Mouse (Mus musculus) c-Kit-positive CD71-negative TER-119-negative erythroid progenitor cells, embryonic 14.5 days (primary cell): ENCODE measurements around the gene Cnga3.
A peak's percentile ranks its signal among the peaks of the same experiment; 100 is the strongest.

Experiments used
- DNase-seq: peaks from one replicate; pipeline ENCODE4 v3.0.0-alpha.2; 2013; ENCODE audit warnings: low read depth

Cnga3 gene

GRCm38 (mm10) chr1:37214144-37214543 lies at the start of gene Cnga3:
TSS of gene Cnga3 (plus strand) at chr1:37214434.
- no peak for DNase-seq

- no peak for DNase-seq
These were observed 48.2 kb upstream of the Cnga3 start for GRCm38 (mm10) chr1:37166066-37166465.

- no peak for DNase-seq
These were observed 46.3 kb upstream of the Cnga3 start for GRCm38 (mm10) chr1:37167918-37168317.

GRCm38 (mm10) chr1:37177874-37178273 lies 36.4 kb upstream of the Cnga3 start:
- no peak for DNase-seq

GRCm38 (mm10) chr1:37179852-37180251 lies 34.4 kb upstream of the Cnga3 start:
- no peak for DNase-seq

GRCm38 (mm10) chr1:37187050-37187449 lies 27.2 kb upstream of the Cnga3 start:
- DNase-seq: no peak

- no peak for DNase-seq
These were observed 19.6 kb upstream of the Cnga3 start for GRCm38 (mm10) chr1:37194607-37195006.

GRCm38 (mm10) chr1:37201406-37201805 lies 12.8 kb upstream of the Cnga3 start:
- no peak for DNase-seq

- no peak for DNase-seq
These were observed 6.5 kb upstream of the Cnga3 start for GRCm38 (mm10) chr1:37207743-37208142.

GRCm38 (mm10) chr1:37212375-37212774 lies 1.9 kb upstream of the Cnga3 start:
- no peak for DNase-seq

GRCm38 (mm10) chr1:37218386-37218785 lies 4.2 kb downstream of the Cnga3 start:
- no peak for DNase-seq

- no peak for DNase-seq
These were observed 5.4 kb downstream of the Cnga3 start for GRCm38 (mm10) chr1:37219593-37219992.

- DNase-seq: no peak
These were observed 6.1 kb downstream of the Cnga3 start for GRCm38 (mm10) chr1:37220134-37220907.

GRCm38 (mm10) chr1:37222002-37222401 lies 7.8 kb downstream of the Cnga3 start:
- DNase-seq: no peak

- no peak for DNase-seq
These were observed 16.2 kb downstream of the Cnga3 start for GRCm38 (mm10) chr1:37230404-37230803.

- no peak for DNase-seq
These were observed 17.1 kb downstream of the Cnga3 start for GRCm38 (mm10) chr1:37231295-37231701.

GRCm38 (mm10) chr1:37239045-37239635 lies 24.9 kb downstream of the Cnga3 start:
- no peak for DNase-seq

GRCm38 (mm10) chr1:37242253-37242652 lies 28.0 kb downstream of the Cnga3 start:
- no peak for DNase-seq

- DNase-seq: no peak
These were observed 32.2 kb downstream of the Cnga3 start for GRCm38 (mm10) chr1:37246476-37246875.

- peak; percentile 12 for DNase-seq
These were observed 34.2 kb downstream of the Cnga3 start for GRCm38 (mm10) chr1:37248406-37248805.

- peak; percentile 56 for DNase-seq
These were observed 36.5 kb downstream of the Cnga3 start for GRCm38 (mm10) chr1:37250643-37251310.

GRCm38 (mm10) chr1:37258443-37258842 lies 44.2 kb downstream of the Cnga3 start:
- no peak for DNase-seq

- peak; percentile 46 for DNase-seq
These were observed 58.2 kb downstream of the Cnga3 start for GRCm38 (mm10) chr1:37272464-37272863.
